Mouse (Mus musculus) adrenal gland, adult 2 months (tissue): ENCODE measurements around the gene Birc2. TPM values are rescaled to one million over a fixed set of nuclear protein-coding genes. Genes with fewer than 3 reads are reported as not detected.
A peak's percentile ranks its signal among the peaks of the same experiment; 100 is the strongest.

Source experiments
- DNase-seq: peaks from one replicate; pipeline ENCODE4 v3.0.0; 2021
- polyA plus RNA-seq: library from polyadenylated mRNA; depleted of rRNA; stranded (reverse); fragments of >200 nt; gene quantifications from 2 replicates; pipeline ENCODE4 v1.2.3, GENCODE M21; 2012
- total RNA-seq, 2 experiments: library from RNA; stranded (reverse); gene quantifications; 2 replicates each; pipeline ENCODE4 v1.2.3; 2021

The Birc2 gene
- total and polyA plus RNA-seq, 3 experiments: 19.5 to 46.1 (median 39.8) TPM

- no peak for DNase-seq
Observed at GRCm38 (mm10) chr9:7846667-7847199, 9.9 kb upstream of the Birc2 start.

DNA sequence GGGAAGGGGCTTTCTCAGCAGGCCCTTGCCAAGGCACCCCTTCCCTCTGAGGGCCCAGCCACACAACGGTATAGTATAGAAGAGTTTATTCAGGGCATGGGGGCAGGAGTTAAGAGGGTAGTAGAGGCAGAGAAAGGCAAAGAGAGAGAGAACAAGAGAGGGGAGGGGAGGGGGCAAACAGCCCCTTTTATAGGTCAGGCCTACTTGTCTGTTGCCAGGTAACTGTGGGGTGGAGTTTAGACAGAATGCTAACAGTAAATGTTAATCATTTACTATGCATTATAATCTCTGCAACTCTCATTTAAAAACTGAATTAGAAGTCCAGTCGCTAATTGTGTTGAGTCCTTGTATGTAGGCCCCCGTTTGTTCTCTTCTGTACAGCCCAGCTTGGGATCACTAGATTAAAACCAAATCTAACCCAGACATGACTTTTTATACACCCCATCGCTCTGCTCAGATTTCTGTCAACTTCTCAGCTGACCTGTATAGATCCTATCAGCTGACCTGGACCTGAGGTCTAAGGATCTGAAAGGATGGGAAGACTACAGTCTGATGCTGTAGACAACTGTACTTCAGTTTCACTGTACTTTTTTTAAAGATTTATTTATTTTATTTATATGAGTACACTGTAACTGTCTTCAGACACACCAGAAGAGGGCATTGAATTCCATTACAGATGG is 8.5 kb upstream of the Birc2 start:
- no peak for DNase-seq

DNA sequence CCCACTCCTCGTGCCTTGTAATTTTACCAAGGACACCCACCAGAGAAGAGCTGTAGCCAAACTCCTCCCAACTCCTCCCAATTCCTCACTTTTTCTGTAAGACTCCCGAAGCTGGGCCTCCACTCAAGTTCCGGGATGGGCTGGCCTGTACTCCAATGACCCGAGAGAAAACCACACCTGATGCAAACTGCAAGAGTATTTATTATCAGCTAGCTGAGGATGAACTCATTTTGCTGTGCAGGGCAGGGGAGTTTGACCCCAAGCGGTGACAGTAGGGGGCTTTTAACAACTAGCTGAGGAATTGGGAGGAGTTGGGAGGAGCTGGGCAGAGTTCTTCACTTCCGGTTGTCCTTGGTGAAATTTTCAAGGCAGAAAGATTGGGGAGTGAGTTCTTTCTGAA is 4.4 kb upstream of the Birc2 start:
- DNase-seq: peak; percentile 80

DNA sequence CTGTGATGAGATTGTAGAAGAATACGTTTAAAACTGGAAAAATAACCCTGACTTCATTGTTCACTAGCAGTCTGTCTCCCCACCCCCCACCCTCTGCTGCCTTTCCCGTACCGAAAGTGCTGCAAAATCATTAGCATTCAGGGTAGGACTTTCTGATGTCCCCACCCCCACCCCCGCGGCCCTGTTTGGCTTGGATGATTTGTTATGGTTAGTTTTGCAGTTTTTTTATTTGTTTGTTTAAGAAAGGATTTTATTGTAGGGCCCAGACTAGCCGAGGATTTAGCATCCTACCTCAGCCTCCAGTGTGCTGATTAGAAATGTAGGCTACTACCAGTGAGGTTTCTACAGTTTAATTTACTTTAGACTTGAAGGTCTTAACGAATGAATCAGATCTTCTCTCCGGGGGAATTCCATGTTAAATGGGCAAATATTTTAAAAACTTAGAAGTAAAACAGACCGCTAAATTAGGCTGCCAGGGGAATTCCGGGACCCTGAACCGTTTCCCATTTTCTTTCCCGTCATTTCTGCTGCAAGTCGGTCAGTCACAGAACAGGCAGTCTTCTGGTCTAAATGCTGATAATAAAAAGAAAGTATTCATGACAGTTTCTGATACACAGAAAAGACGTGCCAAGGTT is 1.1 kb upstream of the Birc2 start:
- peak; percentile 67 for DNase-seq

DNA sequence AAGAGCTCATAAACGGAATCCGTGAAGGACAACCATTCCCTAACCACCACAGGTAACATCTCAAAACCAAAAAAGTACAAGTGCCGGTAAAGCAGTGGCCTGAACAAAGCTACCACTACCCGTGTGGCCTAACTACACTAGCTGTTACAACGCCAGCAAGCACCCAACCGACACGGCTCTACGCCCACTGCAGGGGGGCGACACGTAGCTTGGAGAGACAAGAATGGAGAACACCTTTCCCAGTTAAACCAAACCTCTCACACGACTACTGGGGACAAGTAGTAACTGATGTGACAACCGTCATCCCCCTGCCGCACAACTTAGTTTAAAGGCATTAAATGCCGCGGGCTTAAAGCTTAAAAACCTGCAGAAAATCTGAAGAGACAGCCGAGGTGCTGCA is 533 bp downstream of the Birc2 start:
- DNase-seq: peak; percentile 64

- no peak for DNase-seq
Observed at GRCm38 (mm10) chr9:7835302-7835701, 1.6 kb downstream of the Birc2 start.

GRCm38 (mm10) chr9:7833421-7833820 is 3.4 kb downstream of the Birc2 start:
- DNase-seq: no peak

DNA sequence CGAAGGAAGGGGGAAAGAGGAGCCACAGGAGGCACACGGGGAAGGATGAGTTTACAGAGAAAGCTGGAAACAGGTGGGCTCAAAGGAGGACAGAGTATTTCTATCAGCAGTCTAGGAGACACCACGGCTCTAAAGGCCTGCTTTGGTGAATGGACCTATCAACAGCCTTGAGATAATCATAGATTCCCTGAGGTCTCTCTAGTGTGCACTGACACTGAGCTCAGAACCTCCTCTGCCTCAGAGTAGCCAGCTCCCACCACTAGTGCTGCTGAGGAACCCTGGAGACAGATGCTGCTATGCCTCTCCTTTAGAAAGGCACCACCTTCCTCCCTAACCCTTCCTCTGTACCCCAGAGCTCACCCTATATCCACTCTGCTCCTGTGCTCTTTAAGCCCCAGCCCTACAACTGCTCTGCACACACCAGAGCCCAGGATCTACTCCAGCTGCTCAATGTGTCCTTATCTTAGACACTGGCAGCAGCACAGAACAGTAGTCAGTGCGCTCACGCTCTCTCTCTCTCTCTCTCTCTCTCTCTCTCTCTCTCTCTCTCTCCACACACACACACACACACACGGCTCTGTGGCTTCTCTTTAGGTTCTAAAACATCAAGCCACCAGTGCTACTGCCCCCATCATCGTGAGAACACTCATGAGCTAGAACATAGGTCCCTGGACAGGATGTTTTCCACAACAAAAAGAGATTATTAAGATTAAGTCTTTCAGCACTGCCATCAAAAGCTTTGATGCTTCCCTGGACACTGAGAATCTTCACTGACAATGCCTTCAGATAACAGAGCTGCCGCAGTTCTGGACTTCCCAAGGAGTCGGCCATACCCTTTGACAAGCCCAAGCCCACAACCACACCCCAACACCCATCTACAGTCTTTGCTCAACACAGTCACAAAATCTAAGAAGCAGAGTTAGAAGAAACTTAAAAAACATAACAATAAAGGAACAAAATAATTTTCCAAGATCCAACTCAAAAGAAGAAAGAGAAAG is 7.0 kb downstream of the Birc2 start:
- no peak for DNase-seq

GRCm38 (mm10) chr9:7828706-7829105 is 8.2 kb downstream of the Birc2 start:
- DNase-seq: no peak

GRCm38 (mm10) chr9:7824916-7825315 is 11.9 kb downstream of the Birc2 start:
- no peak for DNase-seq

DNA sequence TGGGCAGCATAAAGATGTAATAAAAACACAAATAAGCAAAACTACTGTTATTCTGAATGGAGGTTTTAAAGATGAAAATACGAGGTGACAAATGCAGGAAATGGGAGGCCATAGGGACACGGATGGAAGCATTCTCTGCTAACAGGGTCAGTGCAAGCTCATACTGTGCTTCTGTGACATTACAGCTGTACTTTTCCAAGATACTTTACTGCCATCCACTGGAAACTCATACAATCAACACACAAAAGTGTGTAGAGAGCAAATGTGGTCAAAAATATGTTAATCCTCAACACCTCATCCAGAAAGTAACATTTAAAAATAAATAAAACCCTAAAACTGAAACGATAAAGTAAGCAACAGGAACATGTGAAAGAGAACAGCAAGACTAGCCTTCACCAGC is 14.1 kb downstream of the Birc2 start:
- no peak for DNase-seq

- no peak for DNase-seq
Observed at GRCm38 (mm10) chr9:7805101-7805506, 31.8 kb downstream of the Birc2 start.

DNA sequence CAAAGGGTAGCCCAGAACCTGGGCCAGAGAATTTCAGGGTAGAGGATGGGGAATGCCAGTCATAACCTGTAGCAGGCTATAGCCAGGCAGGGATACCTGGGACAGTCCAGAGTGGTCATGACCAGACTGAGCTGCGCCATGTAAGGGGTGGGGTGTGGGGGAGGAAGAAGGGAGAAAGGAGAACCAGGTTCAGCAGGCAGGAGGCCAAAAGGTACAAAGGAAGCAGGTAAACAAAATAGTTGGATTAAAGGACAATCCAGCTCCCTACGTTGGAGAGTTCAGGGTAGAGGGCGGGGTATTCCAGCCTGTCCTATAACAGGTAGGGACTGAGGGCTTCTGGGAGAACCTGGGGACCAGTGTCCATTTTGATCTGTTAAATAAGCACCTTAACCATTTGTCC is 38.3 kb downstream of the Birc2 start:
- no peak for DNase-seq

- DNase-seq: no peak
Observed at GRCm38 (mm10) chr9:7797542-7797941, 39.3 kb downstream of the Birc2 start.

GRCm38 (mm10) chr9:7796129-7796864 is 40.6 kb downstream of the Birc2 start:
- peak; percentile 26 for DNase-seq

GRCm38 (mm10) chr9:7795581-7795980 is 41.3 kb downstream of the Birc2 start:
- DNase-seq: no peak

DNA sequence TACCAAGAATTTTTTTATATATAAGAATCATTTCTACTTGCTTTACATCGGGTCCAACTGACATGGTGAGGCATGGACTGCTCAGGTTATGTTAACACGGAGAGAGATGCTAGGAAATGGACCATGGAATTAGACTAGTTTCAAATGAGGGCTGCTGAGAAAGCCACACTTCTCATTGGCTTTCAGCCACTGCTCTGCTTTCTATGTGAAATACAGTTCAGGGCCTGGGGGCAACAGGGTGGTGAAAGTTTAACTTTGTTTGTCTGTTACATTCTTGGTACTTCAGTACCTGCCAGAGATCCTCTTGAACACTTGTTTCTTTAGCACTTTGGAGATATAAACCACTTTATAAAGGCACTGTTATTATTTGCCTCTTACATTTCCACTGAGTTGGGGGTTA is 43.3 kb downstream of the Birc2 start:
- no peak for DNase-seq

DNA sequence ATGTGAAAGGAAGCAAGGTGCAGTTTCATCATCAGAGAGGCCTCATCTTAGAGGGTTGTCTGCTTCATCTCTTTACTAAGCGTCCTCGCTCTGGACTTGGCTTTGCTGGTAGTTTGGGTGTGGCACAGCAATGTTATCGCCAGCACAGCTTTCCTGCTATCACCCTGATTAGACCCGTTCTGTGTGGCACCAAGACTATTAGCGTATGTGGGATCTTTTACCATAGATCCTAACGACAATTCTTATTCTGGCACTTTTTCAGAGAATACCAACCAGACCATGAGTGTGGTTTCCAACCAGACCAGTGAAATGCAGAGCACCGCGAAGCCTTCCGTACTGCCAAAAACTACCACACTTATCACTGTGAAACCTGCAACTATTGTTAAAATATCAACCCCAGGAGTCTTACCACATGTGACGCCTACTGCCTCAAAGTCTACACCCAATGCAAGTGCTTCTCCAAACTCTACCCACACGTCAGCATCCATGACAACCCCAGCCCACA is 46.2 kb downstream of the Birc2 start:
- no peak for DNase-seq

DNA sequence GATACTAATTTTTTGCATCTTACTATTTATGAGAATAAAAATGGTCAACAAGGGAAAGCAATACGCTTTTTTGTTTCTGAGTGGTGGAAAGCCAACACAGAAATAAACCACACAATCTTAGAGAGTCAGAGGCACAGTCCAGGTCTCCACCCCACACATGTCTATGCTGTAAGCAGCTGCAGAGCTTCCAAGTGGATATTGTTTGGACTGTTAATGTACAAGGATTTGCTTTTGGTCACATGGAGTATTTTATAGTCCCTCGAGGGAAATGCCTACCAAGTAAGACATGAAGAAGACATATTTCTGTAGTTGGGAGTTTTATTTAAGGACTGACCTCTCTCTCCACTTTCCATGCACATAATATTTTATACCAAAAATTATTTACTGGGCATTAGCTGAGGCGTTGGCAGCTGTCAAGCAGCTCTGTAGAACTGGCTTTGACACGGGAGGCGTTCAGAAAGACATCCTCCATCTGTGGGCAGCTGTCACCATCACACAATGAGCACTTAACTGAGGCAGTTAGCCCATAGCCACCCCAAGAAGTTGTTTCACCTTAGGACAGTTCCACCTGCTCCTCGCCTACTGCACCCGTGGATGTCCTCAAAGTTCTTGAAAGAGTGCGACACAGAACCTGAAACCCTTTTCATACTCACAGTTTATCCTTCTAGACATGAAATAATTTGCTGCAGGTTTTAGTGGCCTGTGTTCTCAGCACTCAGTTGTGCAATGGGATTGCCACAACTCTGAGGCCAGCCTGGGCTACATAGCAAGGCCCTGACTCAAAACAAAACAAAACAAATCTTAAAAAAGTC is 46.9 kb downstream of the Birc2 start:
- DNase-seq: no peak

DNA sequence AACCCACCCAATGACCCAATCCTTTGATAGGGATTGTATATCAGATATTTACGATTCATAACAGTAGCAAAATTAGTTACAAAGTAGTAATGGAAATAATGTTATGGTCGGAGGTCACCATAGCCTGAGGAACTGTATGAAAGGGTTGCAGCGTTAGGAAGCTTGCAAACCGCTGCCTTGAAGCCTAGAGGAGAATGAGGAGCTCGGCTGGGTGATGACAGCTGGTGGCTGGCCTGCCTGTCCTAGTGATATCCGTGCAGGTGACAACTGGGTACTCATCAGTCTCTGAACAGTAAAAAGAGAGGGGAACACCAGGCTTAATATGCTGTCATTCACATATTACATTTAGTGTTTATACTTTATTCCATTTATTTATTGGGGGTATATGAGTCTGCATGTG is 48.5 kb downstream of the Birc2 start:
- no peak for DNase-seq

GRCm38 (mm10) chr9:7786086-7786485 is 50.8 kb downstream of the Birc2 start:
- no peak for DNase-seq
